14 mouse cellular contexts compared by ENCODE assay signal in genomic region chr9:47354423-47354822, GRCm38 (mm10).
"Had no signal": no experiment of that assay in that cellular context is flagged by ENCODE, and none has a peak within 500 bp of the region (broad histone marks: within the 10 kb centered on the region; RNA-seq: fewer than 3 reads in every experiment).

No protein-coding gene starts in this region.

- H3K36me3 ChIP-seq: liver, embryonic 12.5 days; midbrain, embryonic 10.5 days; neural tube, embryonic 12.5 days had no signal

- H3K27me3 ChIP-seq: neural tube, embryonic 12.5 days had no signal

- H3K4me2 ChIP-seq: liver, embryonic 12.5 days; lung, embryonic 14.5 days; neural tube, embryonic 12.5 days had no signal

- H3K4me1 ChIP-seq: liver, embryonic 12.5 days had no signal

- ATAC-seq: liver, embryonic 12.5 days had no signal

- H3K27ac ChIP-seq: liver, embryonic 12.5 days; liver, embryonic 14.5 days; midbrain, embryonic 10.5 days; neural tube, embryonic 12.5 days had no signal

- H3K9me3 ChIP-seq: liver, embryonic 12.5 days; midbrain, embryonic 10.5 days; neural tube, embryonic 12.5 days had no signal

- H3K9ac ChIP-seq: liver, embryonic 12.5 days; liver, embryonic 14.5 days; lung, embryonic 14.5 days; neural tube, embryonic 12.5 days had no signal

- DNase-seq: lung, adult 18-20 months; lung, embryonic 14.5 days; lung, postnatal 4 days; midbrain, embryonic 14.5 days; right cerebral cortex, postnatal 14 days; right cerebral cortex, postnatal 4 days; spleen, adult 18-20 months; thymus, adult 18-20 months; thymus, postnatal 25 days had no signal

- H3K4me3 ChIP-seq: liver, embryonic 12.5 days; midbrain, embryonic 10.5 days; myocyte; neural tube, embryonic 12.5 days had no signal
